Mouse (Mus musculus) adrenal gland, postnatal 25 days (tissue): ENCODE results near the gene Gm21983. TPM values are rescaled to one million over a fixed set of nuclear protein-coding genes. Genes with fewer than 3 reads are reported as not detected.

Experiments
- DNase-seq: peaks from one replicate; pipeline ENCODE4 v3.0.0; 2021; ENCODE audit warnings: mixed read lengths
- microRNA-seq, 2 experiments: library from miRNA; unstranded; fragments of <30 nt; microRNA quantifications; one replicate each; pipeline ENCODE4 v1.2.0; 2021
- total RNA-seq: library from RNA; stranded (reverse); gene quantifications from 2 replicates; pipeline ENCODE4 v1.2.3, GENCODE M21; 2021

Gene Gm21983
- total RNA-seq, 1 experiment from 2014 or later: not detected

DNA sequence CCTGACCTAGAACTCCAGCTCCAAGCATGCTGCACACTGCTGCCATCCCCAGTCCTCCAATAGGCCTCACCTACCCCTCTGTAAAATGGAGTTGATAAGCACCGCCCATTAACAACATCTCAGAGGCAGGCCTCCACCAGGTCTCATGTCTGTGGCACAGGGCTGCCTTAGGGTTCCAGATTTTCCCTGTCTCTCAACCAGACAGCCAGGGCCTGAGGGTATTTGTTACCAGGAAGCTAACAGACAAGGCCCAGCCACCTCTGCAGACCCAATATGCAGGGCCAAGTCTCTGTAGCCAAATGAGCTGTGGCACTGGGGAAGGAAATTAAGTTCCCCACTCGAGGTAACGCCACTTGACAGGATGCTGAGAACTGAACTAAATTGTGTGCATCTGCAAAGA is 20.0 kb downstream of the Gm21983 start:
- no peak for DNase-seq

DNA sequence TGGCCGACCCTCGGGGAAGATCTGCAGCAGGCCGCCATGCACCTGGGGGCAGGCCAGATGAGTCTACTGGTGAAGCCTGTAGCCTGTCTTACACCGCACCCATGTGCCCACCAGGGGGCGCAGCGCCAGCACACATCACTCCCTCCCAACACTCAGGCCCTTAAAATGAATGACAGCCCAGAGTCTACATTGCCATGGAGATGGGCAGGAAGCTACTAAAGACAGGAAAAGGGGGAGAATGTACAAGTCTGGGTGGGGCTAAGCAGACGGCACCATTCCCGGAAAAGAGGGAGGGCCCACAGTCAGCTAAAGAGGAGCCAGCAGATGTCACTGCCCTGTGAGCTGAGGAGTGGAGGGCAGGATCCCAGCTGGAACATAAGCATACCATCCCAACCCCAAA is 21.0 kb downstream of the Gm21983 start:
- peak; percentile 86 for DNase-seq

DNA sequence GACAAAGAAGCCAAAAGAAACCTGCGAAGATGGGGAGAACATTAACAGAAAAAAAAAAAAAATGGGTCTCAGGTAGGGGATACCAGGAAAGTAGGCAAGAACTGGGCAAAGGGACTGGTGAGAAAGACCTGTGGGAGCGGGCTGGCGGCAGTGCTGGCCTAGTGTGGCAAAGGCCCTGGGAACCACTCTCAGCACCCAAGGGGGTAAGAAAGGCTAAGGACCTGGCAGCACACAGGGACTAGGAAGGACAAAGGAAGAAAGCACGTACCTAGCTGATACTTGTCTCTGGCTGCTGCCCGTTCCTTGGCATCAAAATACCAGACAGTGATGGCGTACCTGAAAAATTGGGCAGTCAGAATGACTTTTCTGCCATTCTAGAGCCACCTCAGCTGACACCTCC is 21.6 kb downstream of the Gm21983 start:
- no peak for DNase-seq

DNA sequence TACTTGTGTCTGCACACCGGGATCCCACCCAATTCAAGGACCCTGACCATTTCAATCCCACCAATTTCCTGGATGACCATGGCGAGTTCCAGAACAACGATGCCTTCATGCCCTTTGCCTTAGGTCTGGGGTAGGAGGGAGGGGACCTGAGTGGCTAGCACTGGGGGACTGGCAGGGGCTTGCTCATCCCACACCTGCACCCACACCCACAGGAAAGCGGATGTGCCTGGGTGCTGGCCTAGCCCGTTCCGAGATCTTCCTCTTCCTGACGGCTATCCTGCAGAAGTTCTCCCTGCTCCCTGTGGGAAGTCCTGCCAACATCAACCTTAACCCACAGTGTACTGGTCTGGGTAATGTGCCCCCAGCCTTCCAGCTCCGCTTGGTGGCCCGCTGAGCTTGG is 22.7 kb downstream of the Gm21983 start:
- DNase-seq: no peak

DNA sequence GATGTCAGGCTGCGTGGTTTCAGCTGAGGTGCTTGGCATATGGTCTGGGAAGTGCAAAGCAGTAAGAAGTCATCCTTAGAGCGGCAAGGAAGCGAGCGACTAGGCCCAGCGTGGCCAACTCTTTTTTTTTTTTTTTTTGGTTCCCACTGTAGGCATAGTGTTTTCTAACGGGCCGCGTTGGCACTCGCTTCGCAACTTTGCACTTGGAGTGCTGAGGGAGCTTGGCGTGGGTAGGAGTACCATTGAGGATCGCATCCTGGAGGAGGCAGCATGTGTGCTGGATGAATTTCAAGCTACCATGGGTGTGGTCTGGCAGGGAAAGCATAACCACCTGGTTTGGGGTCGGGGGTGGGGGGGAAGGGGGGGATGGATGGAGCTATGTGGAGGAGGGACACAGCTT is 24.9 kb downstream of the Gm21983 start:
- no peak for DNase-seq

DNA sequence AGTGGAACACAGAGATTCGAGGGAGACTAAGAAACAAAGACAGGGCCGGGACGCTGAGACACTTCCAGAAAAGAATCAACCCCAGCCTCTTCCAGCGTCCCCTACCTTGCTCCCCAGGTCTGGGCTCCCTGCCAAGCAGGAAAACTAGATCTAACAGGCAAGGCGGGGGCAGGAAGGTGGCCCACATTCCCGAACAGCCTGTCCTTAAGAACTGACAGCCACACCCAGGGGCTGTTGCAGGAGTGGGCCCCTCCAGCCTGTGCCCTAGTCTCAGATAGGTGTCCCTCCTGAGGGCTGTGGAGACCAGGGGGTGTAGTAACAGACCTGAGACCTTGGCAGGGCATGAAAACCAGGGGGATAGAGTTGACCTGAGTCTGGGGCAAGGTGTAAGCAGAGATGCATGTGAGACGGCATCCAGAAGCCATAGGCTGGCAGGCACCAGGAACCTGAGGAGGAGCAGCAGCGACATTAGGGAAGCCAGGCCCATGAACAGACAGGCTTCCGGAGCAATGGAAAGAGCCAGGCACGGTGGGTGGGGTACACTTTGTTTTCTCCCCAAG is 27.6 kb downstream of the Gm21983 start, which contains the start of gene Cyp2t4:
Gene Cyp2t4 (plus strand): TSS at position 510 of the 560 bp plus-strand sequence.
- no peak for DNase-seq

DNA sequence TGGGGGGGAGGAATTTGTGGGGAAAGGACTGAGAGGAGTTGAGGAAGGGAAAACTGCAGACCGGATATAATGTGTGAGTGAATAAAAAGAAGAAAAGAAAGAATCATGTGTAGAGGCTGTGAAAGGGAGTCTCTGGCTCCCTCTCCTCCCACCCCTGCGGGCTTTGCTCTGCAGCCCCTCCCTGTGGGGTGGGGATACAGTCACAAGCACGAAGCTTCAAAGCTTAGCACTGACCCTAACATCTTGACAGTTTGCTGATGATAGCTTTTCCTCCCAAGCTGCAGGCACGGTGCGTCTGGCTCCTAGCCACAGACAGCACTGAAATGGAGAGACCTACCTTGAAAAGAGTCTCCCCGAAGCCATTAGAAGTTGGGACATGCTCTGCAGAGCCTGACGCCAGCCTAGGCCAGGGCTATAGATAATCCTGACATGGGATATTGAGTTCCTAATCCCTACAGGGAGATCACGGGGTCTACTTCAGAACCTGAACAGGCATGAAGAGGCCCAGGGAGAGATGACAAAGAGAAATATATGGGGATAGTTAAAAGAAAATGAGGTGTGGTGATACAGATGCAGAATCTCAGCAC is 44.4 kb downstream of the Gm21983 start:
- DNase-seq: no peak

DNA sequence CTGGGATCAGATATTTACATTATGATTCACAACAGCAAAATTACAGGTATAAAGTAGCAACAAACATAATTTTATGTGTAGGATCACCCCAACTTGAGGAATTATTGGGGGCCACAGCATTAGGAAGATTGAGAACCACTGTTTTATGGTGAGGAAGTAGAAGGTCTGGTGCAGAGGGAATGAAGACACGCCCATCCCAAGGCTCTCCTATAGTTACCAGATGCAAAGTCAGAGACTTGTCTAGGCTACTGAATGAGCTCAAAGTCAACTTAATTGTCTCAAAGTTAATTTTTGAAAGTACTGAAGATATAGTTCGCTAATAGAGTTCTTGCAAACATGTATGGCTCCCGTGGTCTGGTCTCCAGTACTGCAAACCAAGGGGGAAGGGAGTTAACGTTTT is 47.1 kb downstream of the Gm21983 start:
- DNase-seq: no peak

DNA sequence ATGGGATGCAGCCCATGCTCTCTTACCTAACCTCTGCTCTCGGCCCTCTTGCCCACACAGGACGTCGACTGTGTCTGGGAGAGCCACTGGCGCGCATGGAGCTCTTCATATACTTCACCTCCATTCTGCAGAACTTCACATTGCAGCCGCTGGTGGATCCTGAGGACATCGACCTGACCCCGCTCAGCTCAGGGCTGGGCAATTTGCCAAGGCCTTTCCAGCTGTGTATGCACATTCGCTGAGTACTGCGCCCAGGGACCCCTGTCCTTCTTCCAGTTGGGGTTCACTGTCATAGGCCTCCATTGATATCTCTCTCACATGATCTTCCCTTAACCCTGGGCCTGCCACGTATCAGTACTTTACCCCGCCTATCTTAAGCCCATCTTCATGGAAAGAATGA is 47.7 kb downstream of the Gm21983 start:
- DNase-seq: peak; percentile 23

DNA sequence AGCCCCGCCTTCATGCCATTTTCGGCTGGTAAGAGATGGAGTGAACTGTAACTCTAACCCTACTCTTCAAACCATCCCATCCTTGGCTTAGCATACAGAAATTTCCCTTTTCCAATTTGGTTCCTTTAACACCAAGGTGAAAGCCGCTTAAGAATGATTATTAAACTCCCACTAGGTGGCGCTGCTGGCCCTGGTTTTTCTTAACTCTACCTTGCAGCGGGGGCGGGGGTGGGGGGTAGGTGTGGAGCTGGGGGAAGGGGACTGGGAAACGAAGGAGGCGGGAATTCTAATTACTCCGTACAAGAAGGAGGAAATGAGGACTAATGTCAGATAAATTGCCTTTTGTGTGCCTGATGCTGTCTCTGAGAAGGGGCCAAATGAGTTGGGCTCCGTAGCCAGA is 48.3 kb downstream of the Gm21983 start:
- peak; percentile 56 for DNase-seq

DNA sequence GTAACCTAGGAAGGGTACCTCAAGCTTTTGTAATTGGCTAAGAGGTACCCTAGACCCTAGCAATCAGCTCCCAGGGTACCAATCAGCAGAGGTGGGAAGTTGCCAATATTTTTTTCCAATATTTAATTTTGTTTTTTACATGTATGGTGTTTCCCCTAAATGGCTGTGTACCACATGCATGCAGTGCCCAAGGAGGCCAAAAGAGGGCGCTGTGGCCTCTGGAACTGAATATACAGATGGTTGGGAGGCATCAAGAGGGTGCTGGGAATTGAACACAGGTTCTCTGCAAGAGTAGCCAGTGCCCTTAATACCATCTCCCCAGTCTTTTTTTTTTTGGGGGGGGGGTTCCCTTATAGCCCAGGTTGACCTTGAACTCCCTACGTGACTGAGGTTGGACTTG is 49.5 kb downstream of the Gm21983 start:
- DNase-seq: no peak

DNA sequence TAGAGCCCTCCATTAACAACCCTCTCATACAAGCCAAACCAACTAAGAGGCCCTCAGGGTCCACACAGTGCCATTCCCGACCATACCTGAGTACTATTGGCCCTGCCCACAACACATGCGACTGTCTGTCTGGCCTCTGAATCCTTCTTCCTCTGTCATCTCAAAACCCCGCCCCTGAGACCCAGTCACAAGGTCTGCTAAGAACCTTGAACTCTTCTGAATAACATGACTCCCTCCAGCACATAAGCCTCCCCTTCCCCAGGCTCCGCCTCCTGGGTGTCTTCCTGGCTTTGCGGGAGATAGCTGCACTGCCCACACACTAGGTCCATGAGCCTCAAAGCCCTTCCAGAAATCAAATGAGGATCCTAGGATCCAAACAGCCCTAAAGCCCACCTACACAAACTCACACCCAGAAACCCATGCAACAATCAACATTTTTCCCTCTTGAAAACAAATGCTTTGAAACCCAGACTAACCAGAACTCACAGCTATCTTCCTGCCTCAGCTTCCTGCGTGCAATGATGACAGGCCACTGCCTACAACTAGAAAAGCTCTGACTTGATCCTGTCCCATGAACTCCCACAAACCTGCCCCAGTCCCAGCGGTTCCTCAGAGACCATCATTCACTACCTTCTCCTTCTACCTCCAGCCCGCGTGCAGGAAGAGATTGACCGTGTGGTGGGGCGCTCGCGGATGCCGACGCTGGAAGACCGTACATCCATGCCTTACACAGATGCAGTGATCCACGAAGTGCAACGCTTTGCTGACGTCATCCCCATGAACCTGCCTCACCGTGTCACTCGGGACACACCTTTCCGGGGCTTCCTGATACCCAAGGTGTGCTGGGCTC is 50.1 kb downstream of the Gm21983 start:
- DNase-seq: no peak

DNA sequence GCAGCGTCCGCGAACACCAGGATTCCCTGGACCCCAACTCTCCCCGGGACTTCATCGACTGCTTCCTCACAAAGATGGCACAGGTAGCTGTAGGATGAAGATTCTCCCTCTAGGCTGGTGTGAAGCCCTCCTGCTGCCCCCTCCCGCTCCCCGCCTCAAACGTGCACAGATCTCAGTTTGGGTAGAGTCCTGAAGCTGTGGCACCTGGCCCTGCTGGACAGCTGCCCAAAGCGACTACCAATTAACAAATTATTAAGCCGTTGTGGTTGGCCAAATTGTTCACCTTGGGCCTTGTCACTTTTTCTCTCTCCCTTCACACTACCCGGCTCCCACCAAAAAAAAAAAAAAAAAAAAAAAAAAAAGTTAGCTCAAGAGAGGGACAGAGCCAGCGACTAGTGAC is 51.1 kb downstream of the Gm21983 start:
- no peak for DNase-seq

DNA sequence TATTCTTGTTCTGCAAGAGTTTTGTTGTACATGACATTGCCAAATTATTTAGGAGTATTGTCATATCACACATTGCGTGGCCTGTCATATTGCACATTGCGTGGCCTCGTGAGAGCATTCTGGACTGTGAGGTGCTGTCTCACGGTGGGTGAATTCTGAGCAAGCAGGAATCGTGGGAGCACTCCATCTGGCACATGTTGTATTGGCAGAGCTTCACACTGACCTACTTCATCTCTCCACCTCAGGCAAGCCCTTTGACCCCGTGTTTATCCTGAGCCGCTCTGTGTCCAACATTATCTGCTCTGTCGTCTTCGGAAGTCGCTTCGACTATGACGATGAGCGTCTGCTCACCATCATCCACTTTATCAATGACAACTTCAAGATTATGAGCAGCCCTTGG is 51.9 kb downstream of the Gm21983 start:
- no peak for DNase-seq

DNA sequence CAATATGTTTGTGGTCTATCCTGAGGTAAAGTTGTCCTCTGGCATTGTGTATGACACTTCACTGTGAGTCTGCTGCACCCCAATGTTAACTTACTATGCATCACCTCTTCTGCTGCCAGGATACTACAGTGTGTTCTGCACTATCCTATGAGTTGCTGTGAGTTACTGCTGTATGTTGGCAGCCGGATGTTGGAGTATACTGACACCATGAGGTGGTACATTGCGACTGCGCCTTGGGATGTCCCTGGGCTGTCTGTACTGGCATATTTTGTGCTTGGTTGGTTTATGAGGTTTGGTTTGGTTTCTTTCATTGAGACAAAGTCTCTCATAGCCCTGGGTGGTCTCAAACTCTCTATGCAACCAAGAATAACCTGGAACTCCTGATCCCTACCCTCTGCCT is 52.7 kb downstream of the Gm21983 start:
- DNase-seq: peak; percentile 43

DNA sequence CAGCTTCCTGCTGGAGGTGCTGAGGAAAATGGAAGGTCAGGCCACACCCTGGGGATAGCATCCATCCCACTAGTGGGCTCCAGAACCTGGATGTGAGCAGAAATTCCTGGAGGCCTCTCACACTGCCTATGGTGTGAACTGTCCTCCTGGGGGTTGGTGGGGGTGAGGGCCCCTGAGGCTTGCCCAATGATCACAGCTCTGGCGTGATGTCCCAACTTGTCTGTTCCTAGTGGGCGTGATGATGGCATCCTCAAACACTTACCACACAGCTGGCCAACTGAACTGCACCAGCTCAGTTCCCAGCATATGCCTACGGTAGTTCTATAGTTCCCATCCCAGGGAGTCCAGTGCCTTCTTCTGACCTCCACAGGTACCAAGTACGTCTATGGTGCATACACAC is 55.9 kb downstream of the Gm21983 start:
- no peak for DNase-seq

DNA sequence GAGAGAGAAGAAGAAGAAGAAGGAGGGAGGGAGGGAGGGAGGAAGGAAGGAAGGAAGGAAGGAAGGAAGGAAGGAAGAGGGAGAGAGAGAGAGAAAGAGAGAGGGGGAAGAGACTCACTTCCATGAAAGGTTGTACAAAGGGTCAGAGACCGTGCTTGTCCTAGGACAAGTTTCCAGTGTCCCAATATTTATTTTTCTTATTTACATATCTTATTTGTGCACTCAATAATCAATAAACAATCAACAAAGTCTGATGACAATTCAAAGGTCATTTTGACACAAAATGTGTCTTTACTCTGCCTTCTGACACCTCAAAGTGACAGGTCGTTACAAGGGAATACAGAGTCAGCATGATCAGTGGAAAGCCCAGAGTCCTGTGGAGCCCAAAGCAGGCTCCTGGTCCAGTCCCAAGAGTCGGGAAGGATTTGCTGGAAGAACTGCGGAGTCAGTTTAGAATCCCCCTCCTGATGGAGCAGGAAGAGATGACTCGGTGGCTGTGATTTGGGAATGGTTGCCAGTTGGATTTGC is 56.5 kb downstream of the Gm21983 start:
- no peak for DNase-seq

DNA sequence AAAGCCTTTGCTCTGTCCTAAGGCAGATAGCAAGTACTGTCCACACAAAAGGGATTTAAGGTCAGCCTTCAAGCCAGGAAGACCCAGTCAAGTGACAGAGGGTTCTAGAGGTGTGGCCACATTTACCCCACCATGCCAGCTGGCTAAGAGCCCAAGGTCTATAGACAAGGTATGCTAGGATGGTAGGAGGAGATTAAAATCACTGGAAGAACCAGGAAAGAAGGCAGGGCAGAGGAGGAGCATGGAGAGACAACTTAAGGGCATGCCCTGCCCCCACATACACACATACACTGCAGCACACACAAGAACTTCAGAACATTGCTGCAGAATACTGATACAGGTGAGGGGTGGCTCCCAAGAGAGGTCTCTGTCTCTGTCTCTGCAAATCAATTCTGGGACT is 61.2 kb downstream of the Gm21983 start, which contains the start of gene Cyp2f2:
Gene Cyp2f2 (plus strand): TSS at position 234 of the 400 bp plus-strand sequence.
- peak; percentile 37 for DNase-seq

Small RNAs within 50 kb of the gene (microRNA-seq; reads per million reads assigned to microRNA genes)
- gene Mir1191: 0 to 0.36 reads per million in 2 experiments
- 0 reads per million in 2 experiments for gene Mir3101

Other genes with a start within 250 kb of the Gm21983 start
- 1.2 TPM in 1 of 2 replicates, not detected in the other for gene Cyp2a22, start 241.7 kb downstream of the Gm21983 start, total RNA-seq
- gene Cyp2a12, start 152.0 kb downstream of the Gm21983 start, total RNA-seq: 1.8 and 9.6 TPM in 2 replicates
- 1,420 and 1,521 TPM in 2 replicates for gene Cyp2f2, start 61.2 kb downstream of the Gm21983 start, total RNA-seq
- gene Cyp2t4, start 27.4 kb downstream of the Gm21983 start, total RNA-seq: not detected in 2 replicates
- 108 and 120 TPM in 2 replicates for gene Egln2, start 14.3 kb downstream of the Gm21983 start, total RNA-seq
- gene Rab4b, start 2.2 kb downstream of the Gm21983 start, total RNA-seq: 65.7 and 78.2 TPM in 2 replicates
- not detected in 2 replicates for gene Mia, start 71 bp upstream of the Gm21983 start, total RNA-seq
- 23.6 and 28.0 TPM in 2 replicates for gene BC024978, start 14.7 kb upstream of the Gm21983 start, total RNA-seq
- gene Snrpa, start 15.2 kb upstream of the Gm21983 start, total RNA-seq: 108 and 114 TPM in 2 replicates
- 15.9 and 18.3 TPM in 2 replicates for gene Itpkc, start 47.6 kb upstream of the Gm21983 start, total RNA-seq
- 74.4 and 90.3 TPM in 2 replicates for gene Coq8b, start 51.9 kb upstream of the Gm21983 start, total RNA-seq
- gene Numbl, start 77.3 kb upstream of the Gm21983 start, total RNA-seq: 8.4 and 12.6 TPM in 2 replicates
- 62.9 and 66.6 TPM in 2 replicates for gene Ltbp4, start 156.6 kb upstream of the Gm21983 start, total RNA-seq
- 23.3 and 28.6 TPM in 2 replicates for gene Shkbp1, start 174.9 kb upstream of the Gm21983 start, total RNA-seq
- gene Gm20479, start 176.3 kb upstream of the Gm21983 start, total RNA-seq: 0.91 TPM in 1 of 2 replicates, not detected in the other